Mouse (Mus musculus) MEL (cell line): ENCODE results near the gene Phf7. TPM values are rescaled to one million over a fixed set of nuclear protein-coding genes. Genes with fewer than 3 reads are reported as not detected.

Experiments used
- DNase-seq: peaks from one replicate; pipeline ENCODE4 v3.0.0; 2011; ENCODE audit warnings: low read depth, low spot score
- H3K27ac ChIP-seq: 2 replicates; pipeline ENCODE4 v1.5.1; 2012; ENCODE audit warnings: low read depth, mild to moderate bottlenecking, control low read depth, low read length, moderate library complexity; ENCODE audit not compliant: control insufficient read depth
- H3K27me3 ChIP-seq, 2 experiments: fragments of 150-350 bp in 1 of 2; sonication (generic) in 1 of 2; 2 replicates each; pipeline ENCODE4 v1.6.1; 2012; ENCODE audit warnings: low read length in 2 of 2, mild to moderate bottlenecking in 2 of 2, improper control_type of control experiment in 1 of 2, moderate library complexity in 1 of 2; ENCODE audit not compliant: insufficient read depth in 2 of 2, control insufficient read depth in 1 of 2
- H3K36me3 ChIP-seq, 2 experiments: 2 replicates each; pipeline ENCODE4 v1.6.1; 2012 to 2014; ENCODE audit warnings: low read length in 2 of 2, improper control_type of control experiment in 1 of 2, inconsistent platforms in 1 of 2, mild to moderate bottlenecking in 1 of 2; ENCODE audit not compliant: insufficient read depth in 2 of 2, control insufficient read depth in 1 of 2
- H3K4me1 ChIP-seq, 2 experiments: fragments of 150-350 bp in 1 of 2; sonication (generic) in 1 of 2; 2 replicates each; pipeline ENCODE4 v1.6.1; 2012; ENCODE audit warnings: low read length in 2 of 2, improper control_type of control experiment in 1 of 2, mild to moderate bottlenecking in 1 of 2; ENCODE audit not compliant: insufficient read depth in 2 of 2, control insufficient read depth in 1 of 2
- H3K4me3 ChIP-seq, 2 experiments: fragments of 150-350 bp in 1 of 2; sonication (generic) in 1 of 2; 2 replicates each; pipeline ENCODE4 v1.5.1; 2012; ENCODE audit warnings: low read depth in 2 of 2, low read length in 2 of 2, mild to moderate bottlenecking in 2 of 2, moderate library complexity in 2 of 2, control low read depth in 1 of 2, improper control_type of control experiment in 1 of 2; ENCODE audit not compliant: control insufficient read depth in 1 of 2, insufficient read depth in 1 of 2
- H3K79me2 ChIP-seq: 2 replicates; pipeline ENCODE4 v1.6.1; 2012; ENCODE audit warnings: mild to moderate bottlenecking, low read length, moderate library complexity; ENCODE audit not compliant: control insufficient read depth, poor library complexity, insufficient read depth
- H3K9ac ChIP-seq: 2 replicates; pipeline ENCODE4 v1.6.1; 2012; ENCODE audit warnings: low read depth, mild to moderate bottlenecking, control low read depth, low read length, moderate library complexity; ENCODE audit not compliant: control insufficient read depth, poor library complexity, severe bottlenecking
- H3K9me3 ChIP-seq: fragments of 150-350 bp; sonication (generic); replicated peaks from 2 replicates; pipeline ENCODE4 v1.6.1; 2012; ENCODE audit warnings: mild to moderate bottlenecking, low read length, improper control_type of control experiment, moderate library complexity; ENCODE audit not compliant: insufficient read depth
- BHLHE40 ChIP-seq: IDR thresholded peaks from 2 replicates; pipeline ENCODE4 v1.6.1; 2012; ENCODE audit warnings: low read depth, mild to moderate bottlenecking, inconsistent platforms, low read length, improper control_type of control experiment, borderline replicate concordance
- CHD2 ChIP-seq: IDR thresholded peaks from 2 replicates; pipeline ENCODE4 v1.6.1; 2011; ENCODE audit warnings: low read length, improper control_type of control experiment
- CTCF ChIP-seq, 3 experiments: IDR thresholded peaks in 2 of 3; conservative IDR thresholded peaks in 1 of 3; 2 replicates each; pipeline ENCODE4 v1.5.1; 2011 to 2012; ENCODE audit warnings: low read length in 3 of 3, low read depth in 2 of 3, mild to moderate bottlenecking in 2 of 3, improper control_type of control experiment in 1 of 3, inconsistent platforms in 1 of 3, mixed read lengths in 1 of 3, moderate library complexity in 1 of 3; ENCODE audit not compliant: control insufficient read depth in 1 of 3, insufficient read depth in 1 of 3, poor library complexity in 1 of 3, severe bottlenecking in 1 of 3
- ELF1 ChIP-seq: IDR thresholded peaks from 2 replicates; pipeline ENCODE4 v1.6.1; 2014; ENCODE audit warnings: low read depth, mild to moderate bottlenecking, inconsistent platforms, low read length, improper control_type of control experiment, moderate library complexity
- KAT2A ChIP-seq: conservative IDR thresholded peaks from 2 replicates; pipeline ENCODE4 v1.6.1; 2012; ENCODE audit warnings: low read depth, low read length, improper control_type of control experiment, inconsistent platforms
- MAZ ChIP-seq: IDR thresholded peaks from 2 replicates; pipeline ENCODE4 v1.6.1; 2012; ENCODE audit warnings: low read depth, mild to moderate bottlenecking, inconsistent platforms, low read length, improper control_type of control experiment
- MEF2A ChIP-seq: IDR thresholded peaks from 2 replicates; pipeline ENCODE4 v1.6.1; 2014; ENCODE audit warnings: low read depth, mild to moderate bottlenecking, inconsistent platforms, low read length, improper control_type of control experiment; ENCODE audit not compliant: poor library complexity, insufficient replicate concordance, severe bottlenecking; ENCODE audit errors: extremely low read depth
- POLR2A ChIP-seq, 2 experiments: IDR thresholded peaks; 2 replicates each; pipeline ENCODE4 v1.6.1; 2011 to 2012; ENCODE audit warnings: low read length in 2 of 2, mild to moderate bottlenecking in 2 of 2, control low read depth in 1 of 2, improper control_type of control experiment in 1 of 2, low read depth in 1 of 2, moderate library complexity in 1 of 2; ENCODE audit not compliant: control insufficient read depth in 1 of 2, insufficient read depth in 1 of 2, poor library complexity in 1 of 2
- SMC3 ChIP-seq: IDR thresholded peaks from 2 replicates; pipeline ENCODE4 v1.6.1; 2011; ENCODE audit warnings: low read depth, low read length, improper control_type of control experiment
- TCF12 ChIP-seq: IDR thresholded peaks from 2 replicates; pipeline ENCODE4 v1.6.1; 2014; ENCODE audit warnings: low read depth, mild to moderate bottlenecking, inconsistent platforms, low read length, improper control_type of control experiment, moderate library complexity
- USF1 ChIP-seq: IDR thresholded peaks from 2 replicates; pipeline ENCODE4 v1.6.1; 2014; ENCODE audit warnings: low read depth, mild to moderate bottlenecking, inconsistent platforms, low read length, improper control_type of control experiment, moderate library complexity
- ZKSCAN1 ChIP-seq: IDR thresholded peaks from 2 replicates; pipeline ENCODE4 v1.6.1; 2012; ENCODE audit warnings: low read depth, mild to moderate bottlenecking, inconsistent platforms, low read length, improper control_type of control experiment, moderate library complexity
- ZMIZ1 ChIP-seq: IDR thresholded peaks from 2 replicates; pipeline ENCODE4 v1.6.1; 2012; ENCODE audit warnings: low read depth, mild to moderate bottlenecking, inconsistent platforms, low read length, improper control_type of control experiment, moderate library complexity
- polyA plus RNA-seq, 2 experiments: library from polyadenylated mRNA; stranded (reverse) in 1 of 2; unstranded in 1 of 2; fragments of >175 nt in 1 of 2; fragments of >200 nt in 1 of 2; gene quantifications; 2 replicates each; pipeline versions ENCODE4 v1.2.1 to v1.2.4; 2012; ENCODE audit warnings: low replicate concordance in 2 of 2, low read depth in 1 of 2; ENCODE audit not compliant: insufficient read length in 2 of 2, insufficient read depth in 1 of 2, missing spikeins in 1 of 2
- total RNA-seq: library from RNA; depleted of rRNA; stranded (reverse); fragments of 300-350 nt; gene quantifications from 2 replicates; pipeline ENCODE4 v1.2.3, GENCODE M21; 2012

Phf7 gene
- total and polyA plus RNA-seq, 3 experiments = 6.0 to 7.6 TPM; not detected in 1

DNA sequence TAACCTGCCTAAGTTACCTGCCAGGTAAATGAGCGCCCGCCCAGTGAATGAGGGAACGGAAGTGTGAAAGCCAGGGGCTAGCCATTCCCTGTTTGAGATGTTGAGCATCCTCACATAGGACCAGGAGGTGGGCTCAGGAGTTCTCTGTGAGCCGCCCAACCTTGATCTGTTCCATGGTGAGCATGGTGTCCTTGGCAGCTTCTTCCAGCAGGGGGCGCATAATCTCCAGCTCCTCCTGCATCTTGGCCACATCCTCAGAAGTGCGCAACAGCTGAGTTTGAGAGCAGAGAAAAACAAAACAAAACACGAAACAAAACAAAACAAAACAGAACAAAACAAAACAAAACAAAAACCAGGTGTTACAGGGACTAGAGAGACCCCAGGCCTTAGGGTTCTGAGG, 21.0 kb upstream of the Phf7 start (continued):
- TF ChIP-seq USF1 (no peak), CTCF (IDR thresholded peaks at IDR 0.05 in 2 of 3, conservative IDR thresholded peaks at IDR 0.05 in 1 of 3; ENCODE audit: control insufficient read depth in 1 of 3, insufficient read depth in 1 of 3, low read depth in 2 of 3, low read length in 3 of 3, poor library complexity in 1 of 3, severe bottlenecking in 1 of 3) (peak; percentile 87 to 96 (median 94)), CHD2 (no peak), TCF12 (no peak), MAZ (no peak), BHLHE40 (no peak), POLR2A (IDR thresholded peaks at IDR 0.05; ENCODE audit: control insufficient read depth in 1 of 2, insufficient read depth in 1 of 2, low read depth in 1 of 2, low read length in 2 of 2, poor library complexity in 1 of 2) (no peak), ELF1 (no peak), ZKSCAN1 (no peak), MEF2A (no peak), ZMIZ1 (no peak)

DNA sequence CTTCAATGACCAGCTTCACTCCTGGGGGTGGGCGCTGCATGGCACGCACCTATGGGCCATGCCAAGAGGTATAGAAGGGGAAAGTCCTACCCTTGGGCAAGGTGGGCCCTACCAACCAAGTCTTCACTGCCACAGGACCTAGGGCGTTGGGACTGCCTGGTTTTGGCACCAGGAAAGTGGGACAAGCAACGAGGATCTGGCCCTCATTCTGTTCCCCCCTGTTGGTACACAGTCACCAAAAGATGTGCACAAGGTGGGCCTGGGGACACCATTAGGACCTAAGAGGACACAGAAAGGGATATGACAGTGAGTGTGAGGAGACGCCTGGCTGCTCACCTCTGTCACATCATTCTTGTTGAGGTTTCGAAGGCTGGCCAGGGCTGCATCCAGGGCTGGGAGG, 20.0 kb upstream of the Phf7 start:
- Histone ChIP-seq H3K9me3 (no peaks in the 10 kb centered on the region), H3K27ac (no peak overlapping the region), H3K36me3 (no peaks in the 10 kb centered on the region), H3K9ac (no peak overlapping the region), H3K27me3 (no peaks in the 10 kb centered on the region), H3K4me3 (no peak overlapping the region), H3K79me2 (no peaks in the 10 kb centered on the region), H3K4me1 (no peaks in the 10 kb centered on the region)
- DNase-seq = no peak
- no peak for TF ChIP-seq SMC3
- TF ChIP-seq KAT2A = no peak
- no peak for TF ChIP-seq MEF2A
- no peak for TF ChIP-seq CHD2

DNA sequence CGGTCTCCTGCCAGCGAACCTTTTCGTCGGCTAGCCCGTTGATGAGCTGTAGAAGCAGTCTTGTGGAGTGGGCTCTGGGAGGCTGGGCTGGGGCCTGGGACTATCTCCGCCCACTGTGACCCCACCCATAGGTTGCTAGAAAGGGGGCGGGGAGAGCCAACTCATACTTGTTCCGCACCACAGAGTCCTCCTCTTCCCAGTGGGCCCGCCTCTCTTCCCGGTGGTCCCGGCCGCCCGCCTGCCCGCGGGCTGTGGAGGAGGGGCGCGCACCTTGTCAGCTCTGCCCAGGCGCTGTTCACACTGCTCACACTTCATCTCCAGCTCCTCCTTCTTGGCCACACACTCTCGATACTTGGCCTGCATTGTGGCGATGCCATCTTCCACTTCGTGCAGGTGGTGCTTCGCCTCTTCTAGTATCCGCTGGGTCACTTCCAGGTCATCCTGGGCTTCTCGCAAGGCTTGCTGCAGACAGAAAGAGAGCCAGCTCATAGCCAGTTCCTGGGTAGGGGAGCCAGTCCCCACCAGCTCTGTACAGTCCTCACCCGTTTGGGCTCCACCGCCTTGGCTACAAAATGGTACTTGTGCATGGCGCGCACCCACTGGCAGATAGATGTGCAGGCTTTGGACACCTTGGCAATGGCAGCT, 18.5 kb upstream of the Phf7 start:
- no peak for TF ChIP-seq KAT2A
- no peak for TF ChIP-seq BHLHE40
- no peaks in the 10 kb centered on the region for H3K79me2 ChIP-seq
- H3K36me3 ChIP-seq = no peaks in the 10 kb centered on the region
- DNase-seq = no peak
- H3K27ac ChIP-seq = no peak overlapping the region
- no peak overlapping the region for H3K4me3 ChIP-seq
- no peaks in the 10 kb centered on the region for H3K9me3 ChIP-seq
- H3K9ac ChIP-seq = no peak overlapping the region
- H3K27me3 ChIP-seq = no peaks in the 10 kb centered on the region
- H3K4me1 ChIP-seq = no peaks in the 10 kb centered on the region
